Mouse (Mus musculus) layer of hippocampus, adult 8-10 months (tissue): ENCODE results near the gene Lin37. TPM values are rescaled to one million over a fixed set of nuclear protein-coding genes. Genes with fewer than 3 reads are reported as not detected.
A peak's percentile ranks its signal among the peaks of the same experiment; 100 is the strongest.

Experiments
- DNase-seq, 2 experiments: peaks; one replicate each; pipeline ENCODE4 v3.0.0; 2022; ENCODE audit warnings: low spot score in 2 of 2
- total RNA-seq, 4 experiments: library from RNA; stranded (reverse); gene quantifications; 2 replicates each; pipeline ENCODE4 v1.2.4; 2022

The Lin37 gene
- total RNA-seq, 4 experiments from 2014 or later = 41.3 to 54.0 (median 46.9) TPM

DNA sequence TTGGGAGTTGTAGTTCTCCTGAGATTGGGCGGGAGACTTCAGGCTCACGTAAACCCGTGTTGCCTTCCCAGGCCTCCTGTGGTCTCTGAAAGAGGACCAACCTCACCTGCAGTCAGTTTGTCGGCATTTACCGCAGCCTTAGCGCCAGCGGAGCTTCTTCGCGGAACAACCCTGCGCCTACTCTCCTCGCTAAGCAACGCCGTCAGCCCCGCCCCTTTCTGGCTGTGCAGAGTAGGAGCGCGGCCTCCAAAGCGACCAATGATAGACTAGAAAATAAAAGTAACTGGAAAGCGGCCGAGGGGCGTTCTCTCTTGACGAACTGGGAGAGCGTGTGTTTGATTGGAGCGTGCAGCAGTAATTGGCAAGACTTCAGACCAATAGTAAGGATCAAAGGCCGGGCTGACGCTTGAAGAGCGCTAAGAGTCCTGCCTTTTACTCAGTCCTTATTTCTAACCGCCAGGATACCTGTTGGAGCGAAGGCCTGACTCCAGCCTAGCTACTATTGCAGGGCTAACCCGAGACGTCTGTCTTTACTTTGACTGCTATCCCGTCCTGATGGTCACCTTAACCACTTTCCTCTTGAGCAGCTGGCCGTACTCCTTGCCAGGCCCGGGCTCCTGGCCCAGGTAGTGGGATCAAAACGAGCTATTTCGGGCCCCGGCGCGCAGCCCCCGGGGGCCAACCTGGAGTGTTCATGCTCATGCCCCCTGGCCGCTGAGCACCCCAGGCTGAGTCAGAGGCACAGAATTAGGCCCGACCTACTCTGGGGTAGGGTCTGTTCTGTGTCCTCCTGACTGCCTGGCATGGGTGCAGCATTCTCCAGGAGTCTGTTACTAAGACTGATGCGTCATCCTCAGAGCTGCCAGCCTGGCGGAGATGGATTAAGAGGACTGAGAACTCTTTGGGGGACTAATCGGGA, 7.3 kb downstream of the Lin37 start, which contains the start of the genes Hspb6 and Proser3:
Gene Hspb6 (plus strand): TSS at position 77 of the 919 bp plus-strand sequence.
Gene Proser3 (minus strand): TSS at position 198 of the 919 bp plus-strand sequence.
- DNase-seq = peak; percentile 96 to 98

DNA sequence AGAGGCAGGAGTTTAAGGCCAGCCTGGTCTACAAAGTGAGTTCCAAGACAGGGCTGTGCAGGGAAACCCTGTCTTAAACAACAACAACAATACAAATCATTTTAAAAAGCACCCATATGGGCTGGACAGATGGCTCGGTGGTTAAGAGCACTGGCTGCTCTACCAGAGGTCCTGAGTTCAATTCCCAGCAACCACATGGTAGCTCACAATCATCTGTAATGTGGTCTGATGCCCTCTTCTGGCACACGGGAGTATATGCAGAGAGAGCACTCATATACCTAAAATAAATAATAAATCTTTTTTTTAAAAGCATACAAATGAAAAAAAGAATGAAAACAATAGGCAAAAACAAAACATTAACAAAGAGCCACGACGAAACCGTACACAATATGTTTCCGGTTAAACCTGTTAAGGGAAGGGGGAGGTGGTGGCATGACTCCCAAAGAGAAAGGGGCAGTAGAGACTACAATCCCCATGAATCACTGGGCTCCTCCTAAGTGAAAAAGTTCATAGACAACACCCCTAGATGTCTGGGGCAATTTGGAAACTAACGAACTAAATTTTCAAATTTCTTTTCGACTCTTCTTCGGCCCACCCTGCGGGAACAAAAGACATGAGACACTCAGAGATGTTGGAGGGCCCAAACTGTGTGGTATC, 8.1 kb downstream of the Lin37 start:
- no peak for DNase-seq

DNA sequence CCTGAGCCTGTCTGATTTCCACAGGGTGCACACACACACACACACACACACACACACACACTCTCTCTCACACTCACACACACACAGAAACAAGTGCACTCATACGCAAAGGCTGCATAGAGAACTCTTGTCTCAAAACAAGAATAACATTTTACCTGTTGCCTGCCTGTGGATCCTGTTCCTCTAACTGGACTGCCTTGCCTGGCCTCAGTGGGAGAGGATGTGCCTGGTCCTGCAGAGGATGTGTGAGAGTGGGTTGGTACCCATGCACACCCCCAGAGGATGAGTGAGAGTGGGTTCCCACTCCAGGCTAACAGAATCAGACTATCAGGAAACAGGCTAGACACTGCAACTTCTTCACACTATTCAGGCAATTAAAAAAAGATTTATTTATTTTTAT, 9.0 kb downstream of the Lin37 start:
- DNase-seq = no peak

DNA sequence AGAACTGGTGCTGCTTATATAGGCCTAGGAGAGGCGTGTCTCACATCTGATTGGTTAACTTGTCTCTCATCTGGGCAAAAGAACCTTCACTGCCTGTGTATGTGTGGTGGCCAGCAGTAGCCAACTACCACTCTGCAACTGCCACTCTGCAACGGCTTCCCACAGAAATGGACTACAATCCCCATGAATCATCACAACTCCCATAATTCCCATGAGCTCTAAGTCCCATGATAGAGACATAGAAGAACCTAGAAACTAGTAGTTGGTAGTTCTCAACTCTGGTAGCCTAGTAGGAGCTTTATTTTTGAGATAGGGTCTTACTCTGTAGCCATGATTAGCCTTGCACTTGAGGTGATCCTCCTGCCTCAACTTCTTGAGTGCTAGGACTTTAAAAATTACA, 9.8 kb downstream of the Lin37 start:
- DNase-seq = no peak

DNA sequence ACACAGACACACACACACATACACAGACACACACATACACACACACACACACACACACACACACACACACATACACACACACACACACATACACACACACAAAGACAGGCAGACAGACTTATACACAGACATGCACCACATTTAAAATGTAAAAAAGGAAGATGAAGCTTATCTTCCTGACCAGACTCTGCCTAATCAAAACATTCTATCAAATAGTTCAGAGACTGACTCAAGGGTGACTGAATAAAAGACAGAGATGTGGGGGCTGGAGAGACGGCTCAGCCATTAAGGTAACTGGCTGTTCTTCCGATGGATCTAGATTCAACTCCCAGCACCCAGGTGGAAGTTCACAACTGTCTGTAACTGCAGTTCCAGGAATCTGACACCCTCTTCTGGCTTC, 15.3 kb downstream of the Lin37 start:
- DNase-seq = no peak

DNA sequence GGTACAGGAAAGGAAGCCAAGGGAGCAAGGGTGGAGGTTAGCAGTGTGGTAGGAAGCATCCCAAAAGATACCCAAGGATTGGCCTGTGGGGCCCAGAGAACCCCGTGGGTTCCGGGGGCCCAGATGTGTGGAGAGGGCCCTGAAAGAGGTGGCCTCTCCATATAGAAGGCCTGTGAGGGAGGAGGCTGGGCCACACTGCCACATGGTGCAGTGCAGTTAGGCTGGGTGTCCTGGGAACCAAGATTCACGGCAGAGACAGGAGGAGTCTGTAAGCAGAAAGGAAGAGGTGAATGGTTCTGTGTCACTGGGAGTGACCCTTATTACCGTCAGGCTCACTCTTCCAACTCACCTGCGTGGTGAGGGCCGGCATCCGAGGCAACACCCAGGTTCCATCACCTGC, 19.1 kb downstream of the Lin37 start:
- no peak for DNase-seq

DNA sequence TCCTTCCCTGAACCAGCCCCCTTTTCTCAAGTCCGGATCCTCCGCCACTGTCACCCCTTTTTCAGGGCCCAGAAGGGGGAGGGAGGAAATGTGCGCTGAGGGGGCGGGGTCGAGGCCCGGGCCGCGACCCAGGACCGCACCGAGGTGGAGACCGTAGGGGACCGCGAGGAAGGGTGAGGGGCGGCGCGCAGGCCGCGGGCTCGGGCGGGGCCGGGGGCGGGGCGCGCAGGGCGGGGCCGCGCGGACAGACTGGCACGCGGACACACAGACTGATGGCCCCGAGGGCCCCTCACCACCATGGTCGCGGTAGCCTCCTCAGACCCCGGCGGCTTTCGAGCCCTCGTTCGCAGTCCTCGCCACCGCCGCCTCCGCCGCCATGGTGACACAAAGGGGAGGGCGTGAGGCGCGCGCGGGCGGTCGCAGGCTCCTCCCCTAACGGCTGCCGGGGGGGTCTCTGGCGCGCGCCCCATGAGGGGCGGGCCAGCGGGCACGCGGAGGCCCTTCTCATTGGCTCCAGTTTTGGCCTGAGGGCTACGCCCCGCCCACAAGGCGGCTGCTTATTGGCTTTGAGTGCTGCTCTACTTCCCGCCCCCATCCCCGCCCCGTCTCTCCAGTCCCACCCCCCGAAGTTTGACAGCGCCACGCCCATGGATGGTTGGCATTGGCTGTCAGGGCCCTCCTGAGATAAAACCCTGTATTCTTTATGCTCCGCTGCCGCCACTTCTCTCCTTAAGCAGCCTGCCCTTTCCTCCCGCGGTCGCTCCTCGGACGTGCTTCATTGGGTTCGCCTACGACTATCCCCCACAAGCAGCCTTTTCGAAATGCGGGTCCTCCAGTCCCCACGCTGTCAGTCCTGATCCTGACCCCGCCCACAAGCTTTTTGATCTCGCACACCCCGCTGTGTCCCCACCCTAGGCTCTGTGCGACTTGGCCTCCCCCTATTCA, 24.7 kb downstream of the Lin37 start, which contains the start of gene Arhgap33:
Gene Arhgap33 (minus strand): TSS at position 428 of the 945 bp plus-strand sequence.
- peak; percentile 95 to 96 for DNase-seq

DNA sequence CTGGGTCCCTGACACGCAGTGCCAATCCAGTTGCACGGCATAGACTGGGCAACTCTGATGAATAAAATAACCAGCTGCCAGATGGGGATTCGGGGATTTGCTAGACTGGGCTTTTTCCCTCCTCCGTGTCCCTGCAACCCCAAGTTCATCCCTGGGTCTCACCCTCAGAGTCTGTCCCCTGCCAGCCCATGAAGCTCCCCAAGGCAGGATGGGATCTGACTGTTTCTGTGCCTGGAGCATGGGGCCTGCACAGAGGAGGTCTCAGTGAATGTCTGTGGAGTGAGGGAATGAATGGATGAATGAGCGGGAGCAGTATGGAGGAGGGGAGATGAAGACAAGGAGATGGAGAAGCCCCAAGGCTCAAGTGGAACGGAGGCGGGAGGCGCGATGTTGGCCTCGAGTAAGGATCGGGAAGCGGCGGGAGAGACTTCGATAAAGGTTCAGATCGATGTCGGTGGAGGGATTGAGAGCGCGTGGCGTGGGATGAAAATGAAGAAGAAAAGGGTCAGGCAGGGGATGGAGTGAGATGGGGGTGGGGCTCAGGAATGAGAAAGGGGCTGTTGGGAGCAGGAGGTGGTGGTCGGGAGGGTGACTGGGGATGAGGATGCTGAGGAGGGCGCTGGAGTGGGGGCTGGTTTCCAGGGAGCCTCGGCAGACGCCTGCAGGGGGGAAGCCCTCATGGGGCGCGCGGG, 25.6 kb downstream of the Lin37 start:
- DNase-seq = no peak

DNA sequence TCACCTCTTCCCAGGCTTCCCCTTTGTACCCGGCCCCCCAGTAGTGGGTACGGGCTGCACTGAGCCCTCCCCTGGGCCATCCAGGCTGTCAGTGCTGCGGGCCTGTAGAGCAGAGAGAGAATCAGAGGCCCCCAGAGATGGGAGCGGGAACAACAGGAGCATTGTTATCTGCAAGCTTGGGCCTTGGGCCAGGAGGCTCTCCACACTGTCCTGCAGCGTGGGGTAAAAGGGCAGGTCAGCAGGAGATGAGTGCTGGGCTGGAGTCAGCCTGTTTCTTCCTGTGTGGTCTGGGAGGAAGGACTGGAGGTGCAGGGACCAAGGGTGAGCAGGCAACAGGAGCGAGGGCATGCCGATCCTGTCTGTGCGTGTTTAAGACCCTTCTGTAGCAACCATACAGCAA, 26.7 kb downstream of the Lin37 start:
- peak in 1 of 2 experiments; percentile 50 for DNase-seq

DNA sequence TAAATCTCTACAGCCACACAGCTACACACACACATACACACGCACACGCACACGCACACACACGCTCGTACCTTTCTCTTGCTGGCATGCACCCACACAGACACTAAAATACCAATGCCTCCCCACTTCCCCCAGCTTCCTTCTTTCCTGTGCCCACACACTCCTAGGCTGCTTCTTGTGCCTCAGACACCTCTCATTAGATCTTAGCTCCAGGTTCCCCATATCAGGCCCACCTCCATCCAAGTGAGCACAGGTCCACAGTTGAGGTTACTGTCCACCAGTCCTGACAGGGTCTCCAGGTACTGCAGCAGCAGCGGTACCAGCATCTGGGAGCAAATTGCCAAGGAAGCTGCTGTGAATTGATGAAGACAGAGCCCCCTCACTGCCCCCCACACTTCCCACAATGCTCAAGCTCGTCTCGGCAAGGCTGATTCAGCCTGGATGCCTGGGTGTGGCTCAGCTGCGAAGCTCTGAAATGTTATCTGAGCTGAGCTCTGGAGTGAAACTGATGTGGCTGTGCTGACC, 28.3 kb downstream of the Lin37 start:
- no peak for DNase-seq

DNA sequence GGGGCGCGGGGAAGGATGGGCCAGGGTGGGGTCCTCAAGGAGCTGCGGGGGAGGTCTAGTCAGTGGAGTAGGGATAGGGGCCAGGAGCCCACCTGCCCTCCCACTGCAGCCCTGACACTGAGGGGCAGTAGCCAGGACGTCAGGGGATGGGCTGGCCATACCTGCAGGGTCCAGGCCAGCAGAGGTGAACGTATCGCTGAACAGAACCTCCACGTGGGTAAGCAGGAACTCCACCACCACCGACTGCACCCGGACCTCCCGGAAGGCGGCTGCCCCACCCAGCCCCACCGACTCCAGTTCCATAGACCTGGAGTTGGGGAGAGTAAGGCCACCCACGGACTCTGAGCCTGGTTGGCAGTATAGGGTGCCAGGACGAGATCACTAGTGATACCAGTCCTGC, 32.7 kb downstream of the Lin37 start:
- no peak for DNase-seq

DNA sequence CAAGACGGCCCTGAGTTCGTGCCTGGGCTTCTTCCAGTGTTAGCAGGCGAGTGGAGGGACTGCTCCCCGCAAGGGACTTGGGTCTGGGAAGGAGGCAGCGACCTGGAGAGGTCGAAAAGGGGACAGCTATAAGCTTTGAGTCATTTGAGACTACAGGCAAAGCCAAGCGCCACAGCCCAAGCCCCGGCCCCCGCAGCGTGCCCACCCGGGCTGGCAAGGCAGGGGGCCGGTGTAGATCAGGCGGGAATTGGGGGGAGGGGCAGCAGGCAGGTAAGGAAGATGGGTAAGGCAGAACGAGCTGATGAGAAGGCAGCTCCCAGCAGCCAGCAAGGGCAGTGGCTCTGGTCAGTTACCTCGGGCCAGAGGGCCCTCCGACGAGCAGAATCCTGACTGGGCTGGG, 33.2 kb downstream of the Lin37 start:
- no peak for DNase-seq

DNA sequence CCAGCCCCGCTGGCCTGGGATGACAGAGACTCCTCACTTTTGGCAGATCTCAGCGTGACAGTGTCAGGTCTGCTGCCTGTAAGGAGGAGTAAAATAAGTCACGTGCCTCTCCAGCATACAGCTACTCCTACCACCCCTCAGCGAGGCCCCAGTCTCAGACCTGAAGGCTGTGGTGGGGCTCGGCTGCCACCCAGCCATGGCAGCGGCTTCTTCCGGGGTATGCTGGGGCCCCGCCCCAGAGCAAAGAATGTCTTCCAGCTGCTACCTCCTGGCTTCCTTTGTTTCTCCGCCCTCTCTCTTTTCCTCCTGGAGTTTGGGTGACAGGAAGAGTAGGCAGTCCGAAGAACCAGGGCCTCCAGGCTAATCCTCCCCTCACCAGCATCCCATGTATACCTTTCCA, 33.7 kb downstream of the Lin37 start:
- DNase-seq = no peak

DNA sequence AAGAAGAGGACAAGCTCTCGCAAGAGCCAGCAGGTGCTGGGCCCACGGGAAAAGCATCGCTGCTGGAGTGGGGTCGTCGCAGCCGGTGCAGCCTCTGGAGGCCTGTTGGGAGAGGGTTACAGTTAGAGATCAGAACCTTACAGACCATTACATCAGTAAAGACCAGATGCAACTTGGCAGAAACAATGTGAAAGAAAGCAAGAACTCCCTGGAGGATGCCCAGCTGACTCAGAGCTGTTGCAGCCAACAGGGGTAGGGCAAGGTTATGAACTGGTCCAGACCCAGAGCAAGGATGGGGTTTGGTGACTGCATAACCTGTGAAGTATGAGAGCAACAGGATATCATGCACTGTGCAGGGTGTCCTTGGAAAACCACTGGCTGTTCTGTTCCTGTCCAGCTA, 35.2 kb downstream of the Lin37 start:
- no peak for DNase-seq

DNA sequence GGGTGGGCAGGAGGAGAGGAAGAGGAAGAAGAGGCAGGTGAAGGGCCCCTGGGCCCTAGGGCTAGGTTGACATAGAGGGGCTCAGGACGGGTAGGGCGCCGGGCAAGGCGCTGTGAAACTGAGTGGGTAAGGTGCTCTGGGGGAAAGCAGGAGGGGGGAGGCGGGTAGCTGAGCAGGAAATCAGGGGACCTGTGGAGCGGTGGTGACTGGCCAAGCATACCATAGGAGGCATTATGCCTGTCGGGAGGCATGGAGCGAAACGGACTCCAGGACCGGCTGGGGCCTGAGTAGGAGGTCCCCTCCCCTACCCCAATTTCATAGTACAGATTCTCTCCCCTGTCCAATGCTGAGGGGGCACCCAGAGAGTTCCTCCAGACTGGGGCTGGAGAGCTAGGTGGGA, 36.8 kb downstream of the Lin37 start:
- no peak for DNase-seq

DNA sequence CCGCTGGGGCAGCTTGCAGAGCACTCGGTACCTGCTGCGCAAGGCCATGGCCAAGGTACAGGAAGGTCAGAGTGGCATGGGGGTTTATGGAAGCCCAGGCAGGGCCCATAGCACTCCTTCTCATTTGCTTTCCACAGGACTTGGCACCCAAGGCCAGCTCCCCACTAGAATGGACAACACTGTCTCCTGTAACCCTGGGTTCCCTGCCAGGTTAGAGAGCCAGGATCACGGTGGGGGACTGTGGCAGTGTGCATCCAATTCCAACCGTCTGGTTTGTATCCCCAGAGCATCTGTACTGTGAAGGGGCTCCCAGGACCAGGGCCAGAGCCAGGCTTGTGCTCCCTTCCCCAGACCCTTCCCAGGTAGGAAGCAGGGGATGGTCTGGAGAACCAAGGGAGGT, 38.8 kb downstream of the Lin37 start:
- DNase-seq = no peak

DNA sequence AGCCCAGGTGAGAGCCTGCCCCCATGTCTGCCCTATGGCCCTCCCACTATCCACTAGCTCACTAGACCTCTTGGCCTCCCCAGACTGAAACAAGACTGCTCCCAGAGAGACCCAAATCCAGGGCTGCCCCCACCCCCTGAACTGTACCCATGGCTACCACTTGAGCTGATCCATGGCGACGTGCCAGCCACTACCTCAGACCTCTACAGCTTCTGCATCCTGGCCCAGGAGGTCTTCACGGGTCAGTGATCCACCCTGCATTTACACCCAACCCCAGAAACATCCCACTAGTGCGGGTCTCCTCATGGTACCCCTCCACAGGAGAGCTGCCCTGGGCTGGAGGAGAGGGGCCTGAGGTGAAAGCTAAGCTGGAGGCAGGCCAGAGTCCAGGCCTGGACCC, 39.2 kb downstream of the Lin37 start:
- DNase-seq = no peak

DNA sequence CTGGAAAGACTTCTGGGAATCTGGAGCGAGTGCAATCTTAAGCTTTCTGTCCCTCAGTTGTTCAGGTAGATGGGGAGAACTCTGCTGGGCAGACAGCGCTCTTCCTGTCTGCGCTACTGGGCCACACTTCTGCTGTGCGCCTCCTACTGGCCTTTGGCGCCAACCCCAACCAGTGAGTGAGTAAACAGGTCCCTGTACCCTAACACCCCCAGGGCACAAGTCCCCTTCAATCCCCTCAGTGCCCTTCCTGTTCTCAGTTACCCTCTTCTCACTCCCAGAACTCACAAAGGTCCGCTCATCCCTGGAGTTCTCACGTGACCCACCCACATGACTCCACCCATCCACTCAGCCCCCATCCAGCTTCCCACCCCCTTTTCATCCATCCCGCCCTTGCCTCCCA, 41.3 kb downstream of the Lin37 start:
- no peak for DNase-seq

DNA sequence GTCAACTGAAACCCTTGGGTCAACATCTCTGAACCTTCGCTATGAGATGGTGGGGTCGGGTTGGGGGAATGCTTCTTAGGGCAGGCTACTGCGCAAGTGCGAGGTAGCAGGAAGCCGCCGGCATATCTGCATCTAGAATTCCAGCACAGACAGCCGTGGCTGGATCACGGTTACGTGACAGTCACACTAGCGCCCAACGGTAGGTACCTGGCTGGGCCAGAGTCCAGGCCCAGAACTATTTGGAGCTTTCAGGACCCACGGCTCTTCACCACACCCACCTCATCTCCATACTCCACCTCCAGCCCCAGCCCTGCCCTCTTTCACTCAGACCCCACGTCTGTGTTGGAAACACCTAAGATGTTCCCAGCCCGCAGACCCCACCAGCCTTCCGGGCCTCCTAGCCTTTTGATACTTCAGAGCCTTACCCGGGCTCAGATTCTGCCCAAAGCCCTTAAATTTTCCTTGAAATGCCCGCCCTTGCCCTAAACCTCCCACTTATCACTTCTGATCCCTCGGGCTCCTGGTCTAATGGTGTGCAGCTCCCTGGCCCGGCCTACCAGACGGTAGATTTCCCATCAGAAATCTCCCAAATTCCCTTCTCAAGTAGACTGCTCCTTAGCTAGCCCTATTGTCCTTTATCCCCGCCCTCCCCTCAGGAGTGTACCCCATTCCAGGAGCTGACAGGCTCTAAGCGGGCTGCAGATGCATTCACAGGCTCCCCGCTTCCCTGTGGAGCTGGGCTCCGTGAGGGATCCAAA, 44.5 kb downstream of the Lin37 start:
- DNase-seq = no peak

DNA sequence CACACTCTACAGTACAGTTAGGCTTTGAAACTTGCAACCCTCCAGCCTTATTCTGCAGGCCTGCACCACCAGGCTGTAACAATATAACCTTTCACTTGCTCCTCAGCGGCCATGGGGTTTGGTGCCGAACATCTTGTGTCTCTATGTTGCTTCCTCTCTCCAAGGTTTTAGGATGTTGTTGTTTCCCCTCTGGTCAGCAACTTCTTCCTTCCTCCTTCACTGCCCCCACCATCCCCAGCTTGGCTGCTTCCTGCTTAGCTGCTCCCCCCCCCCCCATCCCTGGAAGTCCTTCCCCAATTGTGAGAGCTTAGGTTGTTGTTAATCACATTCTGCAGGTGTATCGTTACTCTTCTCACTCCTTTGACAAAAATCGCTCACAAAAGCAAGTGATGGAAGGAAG, 51.6 kb downstream of the Lin37 start:
- no peak for DNase-seq
